Mouse (Mus musculus): ENCODE data around the gene Cpm.

Cpm gene

DNA sequence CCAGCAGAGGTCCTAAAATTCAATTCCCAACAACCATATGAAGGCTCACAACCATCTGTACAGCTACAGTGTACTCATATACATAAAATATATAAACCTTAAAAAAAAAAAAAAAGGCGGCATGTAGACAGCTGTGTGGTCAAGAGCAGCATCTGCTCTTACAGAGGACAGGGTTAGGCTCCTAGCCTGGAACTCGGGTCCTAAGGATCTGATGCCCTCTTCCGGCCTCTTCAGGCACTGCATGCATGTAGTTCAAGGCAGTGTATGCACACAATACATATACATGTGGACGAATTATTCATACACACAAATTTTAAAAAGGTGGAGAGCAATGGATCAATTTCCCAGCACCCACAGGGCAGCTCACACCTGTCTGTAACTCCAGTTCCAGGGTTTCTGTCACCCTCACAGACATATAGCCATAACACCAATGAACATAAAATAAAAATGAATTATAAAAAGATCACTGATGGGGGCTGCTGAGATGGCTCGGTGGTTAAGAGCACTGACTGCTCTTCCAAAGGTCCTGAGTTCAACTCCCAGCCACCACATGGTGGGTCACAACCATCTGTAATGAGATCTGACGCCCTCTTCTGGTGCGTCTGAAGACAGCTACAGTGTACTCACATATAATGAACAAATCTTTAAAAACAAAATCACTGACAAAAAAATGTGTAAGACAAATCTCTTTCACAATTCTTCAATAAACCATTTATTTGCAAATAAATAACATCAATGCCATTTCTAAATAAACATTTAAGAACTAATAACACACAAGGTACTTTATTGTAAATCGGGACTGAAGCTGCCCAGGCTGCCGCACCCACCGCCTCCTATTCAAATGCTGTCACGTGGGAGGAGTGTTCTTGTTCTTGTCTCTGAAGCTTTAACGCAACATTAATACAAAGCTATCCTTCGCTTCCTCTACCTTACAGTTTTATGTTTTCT, 59.2 kb downstream of the Cpm start:
- DNase-seq (ENCODE audit: low read depth) = no peak

DNA sequence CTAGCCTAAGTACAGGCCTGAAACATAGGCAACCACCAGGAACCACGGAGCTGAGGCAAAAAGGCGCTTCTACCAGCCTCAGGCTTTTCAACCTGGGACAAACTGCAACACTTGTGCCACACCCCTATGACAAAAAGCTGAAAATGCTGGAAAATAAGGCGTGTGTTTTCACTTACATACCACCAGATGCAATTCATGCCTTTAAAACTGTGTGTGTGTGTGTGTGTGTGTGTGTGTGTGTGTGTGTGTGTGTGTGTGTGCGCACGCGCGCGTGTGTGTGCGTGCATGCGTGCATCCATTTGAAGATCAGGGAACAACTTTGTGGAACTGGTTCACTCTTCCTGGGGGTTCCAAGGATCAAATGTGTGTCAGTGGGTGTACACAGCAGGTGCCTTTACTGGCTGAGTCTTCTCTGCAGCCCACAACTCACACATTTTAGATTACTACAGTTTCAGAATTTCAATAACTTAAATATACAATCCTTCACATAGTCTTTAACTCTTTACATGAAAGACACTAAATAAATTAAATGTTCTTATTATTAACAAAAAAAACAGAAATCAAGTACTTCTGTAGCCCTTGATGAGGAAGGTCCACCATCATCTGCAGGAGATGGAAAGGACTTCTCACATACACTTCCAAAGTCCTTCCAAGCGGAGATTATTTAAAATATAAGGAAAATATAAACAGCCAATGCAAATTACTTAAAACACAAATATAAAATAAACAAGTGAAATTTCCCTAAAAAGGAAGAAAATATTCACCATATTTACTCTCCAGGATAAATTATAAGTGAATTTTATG, 60.2 kb downstream of the Cpm start:
- no peak for DNase-seq (ENCODE audit: low read depth)

DNA sequence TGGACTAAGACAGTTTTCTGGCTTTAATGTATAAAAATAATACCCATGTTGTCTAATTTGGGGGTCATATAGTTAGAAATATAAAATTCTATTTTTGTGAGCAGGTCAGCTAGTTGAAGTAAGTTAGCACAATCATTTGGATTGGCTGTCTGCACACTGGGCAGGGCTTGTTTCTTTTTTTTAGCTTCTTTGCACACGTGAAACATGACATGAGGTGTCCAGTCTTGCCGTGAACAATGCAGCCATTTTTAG, 60.7 kb downstream of the Cpm start:
- DNase-seq (ENCODE audit: low read depth) = no peak

DNA sequence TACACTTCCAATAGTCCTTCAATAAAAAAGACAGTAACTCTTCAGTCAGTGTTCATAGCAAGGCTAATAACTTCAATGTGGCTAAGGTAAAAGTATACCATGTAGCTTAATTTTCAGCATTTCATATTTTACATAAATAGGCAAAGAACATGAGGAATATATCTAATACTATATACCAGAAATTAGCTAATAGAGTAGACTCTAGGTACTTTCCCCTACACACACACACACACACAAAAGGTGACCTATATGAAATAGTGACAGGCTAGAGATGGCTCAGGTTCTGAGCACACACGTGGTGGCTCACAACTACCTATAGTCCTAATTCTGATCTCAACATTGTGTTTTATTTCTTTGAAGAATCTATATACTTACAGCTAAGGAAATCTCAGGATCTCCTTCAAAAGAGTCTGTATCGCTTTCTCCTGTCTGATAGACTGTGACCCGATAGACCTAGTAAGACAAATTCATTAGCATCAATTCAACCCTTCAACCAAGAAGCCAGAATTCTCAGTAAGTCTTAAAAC, 61.5 kb downstream of the Cpm start:
- no peak for DNase-seq (ENCODE audit: low read depth)

DNA sequence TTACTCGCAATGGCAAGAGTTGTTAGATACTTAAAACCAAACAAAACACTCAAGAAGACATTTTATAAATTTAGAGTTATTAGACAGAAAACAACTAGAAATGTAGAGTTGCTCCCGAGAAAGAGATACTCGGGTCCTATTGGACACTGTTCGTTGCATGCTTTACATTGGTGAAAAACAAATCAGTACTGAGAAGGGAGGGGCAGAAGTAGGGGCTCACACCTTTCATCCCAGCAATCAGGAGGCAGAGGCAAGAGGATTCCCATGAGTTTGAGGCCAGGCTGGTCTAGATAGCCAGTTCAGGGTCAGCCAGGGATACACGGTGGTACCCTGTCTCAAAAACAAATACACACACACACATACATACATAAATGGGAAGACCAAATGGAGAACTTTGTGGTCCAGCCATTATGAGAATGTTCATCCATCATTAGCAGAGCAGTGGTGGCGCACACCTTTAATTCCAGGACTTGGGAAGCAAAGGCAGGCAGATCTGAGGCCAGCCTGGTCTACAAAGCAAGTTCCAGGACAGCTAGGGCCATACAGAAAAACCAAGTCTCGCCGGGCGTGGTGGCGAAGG, 62.2 kb downstream of the Cpm start:
- no peak for DNase-seq (ENCODE audit: low read depth)

DNA sequence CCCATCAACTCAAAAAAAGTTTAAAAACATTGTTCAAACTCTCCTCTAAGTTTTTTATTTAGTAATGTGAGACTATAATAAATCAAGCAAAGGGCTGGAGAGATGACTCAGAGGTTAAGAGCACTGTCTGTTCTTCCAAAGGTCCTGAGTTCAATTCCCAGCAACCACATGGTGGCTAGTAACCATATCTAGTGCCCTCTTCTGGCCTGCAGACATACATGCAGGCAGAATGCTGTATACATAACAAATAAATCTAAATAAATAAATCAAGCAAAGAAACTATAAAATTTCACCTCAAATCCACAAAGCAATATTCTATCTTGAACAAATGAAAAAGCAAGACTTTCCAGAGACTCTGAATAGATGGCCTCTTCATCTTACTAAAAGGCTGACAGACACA, 62.9 kb downstream of the Cpm start:
- no peak for DNase-seq (ENCODE audit: low read depth)

DNA sequence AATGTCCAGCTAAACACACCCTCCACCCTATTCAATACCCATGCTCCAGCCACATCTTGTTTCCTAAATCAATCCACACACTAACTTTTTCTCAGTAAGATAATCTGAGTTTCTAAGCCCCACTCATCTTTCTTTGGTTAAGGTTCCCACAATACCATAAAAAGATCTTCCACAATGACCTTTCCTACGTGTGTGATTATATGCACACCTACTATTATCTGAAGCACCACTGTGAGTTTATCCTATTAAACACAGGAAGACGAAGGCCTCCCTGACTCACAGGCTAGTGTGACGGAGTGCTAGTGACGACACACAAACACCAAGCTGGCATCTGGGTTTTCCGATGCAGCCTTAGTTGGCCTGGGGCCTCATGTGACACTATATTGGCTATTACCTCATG, 63.7 kb downstream of the Cpm start:
- no peak for DNase-seq (ENCODE audit: low read depth)

DNA sequence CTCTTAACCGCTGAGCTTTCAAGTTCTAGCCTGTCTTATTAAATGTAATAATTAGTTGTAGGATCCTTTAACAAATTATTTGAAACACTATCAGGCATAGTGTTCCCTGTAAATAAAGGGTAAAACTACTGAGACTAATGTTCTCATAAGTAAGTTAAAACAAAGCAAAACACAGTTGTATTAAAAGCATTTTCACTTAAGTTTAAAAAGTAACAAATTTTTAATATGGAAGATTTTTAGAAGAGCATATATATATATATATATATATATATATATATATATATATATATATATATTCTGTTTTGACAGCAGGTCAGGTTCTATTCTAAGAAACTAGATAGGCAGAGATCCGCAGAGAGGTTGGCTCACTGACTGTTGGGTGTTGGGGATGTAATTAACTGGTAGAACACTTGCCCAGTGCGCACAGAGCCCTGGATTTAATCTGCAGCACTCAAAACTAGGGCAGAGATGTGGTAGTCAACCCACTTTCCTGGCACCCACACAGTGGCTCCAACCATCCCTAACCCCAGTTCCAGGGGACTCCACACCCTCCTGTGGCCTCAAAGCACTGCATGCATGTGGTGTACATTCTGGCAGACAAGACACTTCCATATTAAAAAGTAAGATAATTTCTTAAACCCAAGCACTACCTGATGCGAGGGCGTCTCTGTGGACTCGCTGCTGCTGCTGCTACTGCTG, 65.1 kb downstream of the Cpm start:
- no peak for DNase-seq (ENCODE audit: low read depth)

DNA sequence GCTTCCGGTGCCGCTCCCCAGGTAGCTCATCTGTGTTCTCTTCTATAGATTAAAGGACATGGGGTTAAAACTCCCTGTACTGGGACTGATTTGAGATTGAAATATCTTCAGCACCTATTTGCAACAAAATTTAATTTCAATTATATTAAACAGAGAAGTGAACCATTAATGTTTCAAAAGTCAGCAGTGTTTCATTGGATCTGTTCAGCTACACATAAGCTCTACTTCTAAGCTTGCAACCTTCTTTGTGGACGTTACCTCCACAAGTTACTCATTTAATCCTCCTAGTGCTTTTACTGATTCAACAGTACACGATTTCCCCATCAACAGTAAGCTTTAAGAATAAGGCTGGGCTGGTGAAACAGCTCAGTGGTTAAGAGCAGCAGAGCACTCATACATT, 65.7 kb downstream of the Cpm start:
- DNase-seq (ENCODE audit: low read depth) = no peak

DNA sequence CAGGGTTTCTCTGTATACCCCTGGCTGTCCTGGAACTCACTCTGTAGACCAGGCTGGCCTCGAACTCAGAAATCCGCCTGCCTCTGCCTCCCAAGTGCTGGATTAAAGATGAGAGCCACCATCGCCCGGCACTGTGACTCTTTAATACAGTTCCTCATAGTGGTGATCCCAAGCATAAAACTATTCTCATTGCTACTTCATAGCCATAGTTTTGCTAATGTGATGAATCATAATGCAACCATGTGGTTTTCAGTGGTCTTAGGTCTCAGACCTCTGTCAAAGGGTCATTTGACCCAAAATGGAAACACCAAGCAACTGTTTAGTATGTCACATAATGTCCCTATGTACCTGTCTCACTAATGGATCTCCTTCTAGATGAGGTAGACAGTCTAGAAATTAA, 66.3 kb downstream of the Cpm start:
- DNase-seq (ENCODE audit: low read depth) = no peak

DNA sequence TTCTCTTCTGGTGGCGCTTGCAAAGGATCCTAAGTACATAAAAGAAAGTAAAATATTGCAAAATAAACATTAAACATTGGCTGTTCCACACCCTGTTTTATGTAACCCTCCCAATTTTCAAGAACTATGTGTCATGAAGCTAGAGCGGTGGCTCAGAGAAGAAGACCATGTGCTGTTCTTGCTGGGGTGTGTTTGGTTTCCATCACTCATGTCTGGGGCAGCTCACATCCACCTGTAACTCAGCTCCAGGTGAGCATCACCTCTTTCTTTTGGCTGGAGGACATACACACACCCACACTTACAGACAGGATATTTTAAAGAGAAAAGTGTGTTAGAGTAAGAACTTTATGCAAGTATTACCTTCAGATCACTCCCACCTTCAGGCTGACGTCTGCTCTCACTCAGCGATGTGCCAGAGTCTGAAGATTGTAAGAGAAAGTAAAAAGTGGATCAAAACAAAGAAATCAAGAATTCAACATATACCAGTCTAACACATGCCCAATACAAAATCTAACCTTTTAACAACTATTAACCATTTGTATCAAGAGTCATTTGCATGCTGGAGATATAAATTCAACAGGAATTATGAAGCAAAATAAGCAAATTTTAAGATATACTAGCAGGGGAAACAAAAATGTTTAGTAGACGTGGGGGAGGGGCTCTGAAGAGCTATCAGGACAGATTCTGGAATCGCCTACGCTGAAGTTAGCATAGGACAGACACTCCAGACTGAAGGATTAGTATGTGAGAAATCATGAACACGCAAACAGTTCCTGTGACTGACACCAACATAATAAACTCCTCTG, 66.9 kb downstream of the Cpm start:
- DNase-seq (ENCODE audit: low read depth) = no peak

DNA sequence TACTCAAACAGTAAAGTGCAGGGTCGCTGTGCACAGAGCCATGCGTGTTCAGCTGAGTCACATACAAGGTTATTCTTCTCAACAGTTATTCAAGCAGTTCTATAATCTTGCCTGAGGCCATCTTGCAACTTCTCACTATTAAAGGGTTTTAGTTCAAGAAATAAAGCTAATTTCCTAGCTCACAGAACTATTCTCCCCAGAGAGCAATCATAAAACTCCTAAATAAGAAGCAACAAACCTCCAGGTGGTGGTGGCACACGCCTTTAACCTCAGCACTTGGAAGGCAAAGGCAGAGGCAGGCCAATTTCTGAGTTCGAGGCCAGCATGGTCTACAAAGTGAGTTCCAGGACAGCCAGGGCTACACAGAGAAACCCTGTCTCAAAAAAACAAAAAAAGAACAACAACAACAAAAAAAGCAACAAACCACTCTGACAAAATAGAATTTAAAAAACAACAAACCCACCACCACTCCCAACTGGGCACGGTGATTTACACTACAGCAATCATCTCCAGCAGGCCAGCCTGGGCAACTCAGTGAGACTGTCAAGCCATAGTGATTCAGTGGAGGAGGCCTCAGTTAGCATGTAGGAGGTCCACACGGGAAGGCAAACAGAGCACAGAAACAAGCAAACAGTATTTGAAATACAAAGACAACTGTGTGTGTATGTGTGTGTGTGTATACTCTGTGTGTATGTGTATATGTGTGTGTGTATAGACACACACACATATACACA, 67.7 kb downstream of the Cpm start:
- DNase-seq (ENCODE audit: low read depth) = no peak

DNA sequence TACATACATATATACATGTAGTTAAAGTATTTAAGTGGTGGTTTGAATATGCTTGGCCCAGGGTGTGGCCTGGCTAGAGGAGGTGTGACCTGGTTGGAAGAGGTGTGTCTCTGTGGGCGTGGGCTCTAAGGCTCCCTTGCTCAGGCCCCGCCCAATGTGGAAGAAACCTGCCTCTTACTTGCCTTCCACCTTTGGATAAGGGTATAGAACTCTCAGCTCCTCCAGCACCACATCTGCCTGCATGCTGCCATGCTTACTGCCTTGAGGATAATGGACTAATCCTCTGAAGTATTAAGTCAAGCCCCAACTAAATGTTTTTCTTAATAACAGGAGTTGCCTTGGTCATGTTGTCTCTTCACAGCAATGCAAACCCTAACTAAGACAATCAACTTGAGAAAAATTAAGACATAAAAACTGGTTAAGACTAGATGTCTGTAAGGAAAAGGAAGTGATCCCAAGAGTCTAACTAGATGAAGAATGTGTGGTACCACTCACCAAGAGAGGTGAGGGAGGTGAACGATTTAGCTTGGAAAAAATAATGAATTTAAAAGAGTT, 68.3 kb downstream of the Cpm start:
- DNase-seq (ENCODE audit: low read depth) = no peak

DNA sequence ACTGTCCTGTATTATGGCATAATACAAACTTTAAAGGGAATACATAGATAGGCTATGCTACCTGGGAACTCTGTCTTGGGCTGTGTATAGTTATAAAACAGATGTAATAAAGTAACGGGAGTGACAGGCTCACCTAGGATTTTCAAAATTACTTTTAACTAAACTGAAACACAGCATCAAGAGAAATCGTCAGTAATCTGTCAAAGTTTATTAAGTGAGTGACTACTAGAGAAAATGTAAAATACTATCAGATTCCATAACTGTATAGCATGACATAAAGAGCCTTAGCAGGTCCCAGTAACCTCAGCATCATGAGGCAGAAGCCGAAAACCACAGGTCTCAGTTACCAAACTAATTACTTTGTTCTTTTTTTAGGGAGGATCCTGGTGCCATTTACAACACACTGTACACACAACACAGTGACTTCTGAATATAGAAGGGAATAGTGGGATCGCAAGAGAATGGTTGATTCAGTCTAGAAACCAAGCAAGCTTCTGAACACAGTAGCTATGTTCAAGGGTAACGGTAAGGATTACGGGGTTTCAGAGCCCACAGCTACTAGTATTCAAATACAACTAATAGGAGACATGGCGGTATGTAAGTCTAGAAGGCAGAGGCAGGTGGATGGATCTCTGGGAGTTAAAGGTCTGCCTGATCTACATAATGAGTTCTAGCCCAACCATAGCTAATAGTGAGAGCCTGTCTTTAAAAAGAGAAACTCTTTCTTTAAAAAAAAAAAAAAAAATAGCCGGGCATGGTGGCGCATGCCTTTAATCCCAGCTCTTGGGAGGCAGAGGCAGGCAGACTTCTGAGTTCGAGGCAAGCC, 69.2 kb downstream of the Cpm start:
- DNase-seq (ENCODE audit: low read depth) = no peak

DNA sequence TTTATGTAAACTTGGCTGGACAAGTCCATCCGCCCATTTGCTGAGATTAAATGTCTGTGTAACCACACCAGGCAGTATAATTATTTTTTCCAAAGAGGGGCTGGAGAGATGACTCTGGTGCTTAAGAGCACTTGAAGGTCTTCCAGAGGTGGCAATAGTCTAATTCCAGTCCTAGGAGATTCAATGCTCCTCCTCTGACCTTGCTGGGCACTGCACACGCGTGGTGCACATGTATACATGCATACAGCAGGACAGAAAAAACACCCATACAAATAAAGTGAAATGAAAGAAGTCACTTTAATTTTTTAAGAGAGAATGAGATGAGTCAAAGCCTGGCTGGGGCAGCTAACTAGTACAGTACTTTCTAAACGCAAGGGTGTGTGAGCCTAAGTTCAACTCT, 70.6 kb downstream of the Cpm start:
- no peak for DNase-seq (ENCODE audit: low read depth)

DNA sequence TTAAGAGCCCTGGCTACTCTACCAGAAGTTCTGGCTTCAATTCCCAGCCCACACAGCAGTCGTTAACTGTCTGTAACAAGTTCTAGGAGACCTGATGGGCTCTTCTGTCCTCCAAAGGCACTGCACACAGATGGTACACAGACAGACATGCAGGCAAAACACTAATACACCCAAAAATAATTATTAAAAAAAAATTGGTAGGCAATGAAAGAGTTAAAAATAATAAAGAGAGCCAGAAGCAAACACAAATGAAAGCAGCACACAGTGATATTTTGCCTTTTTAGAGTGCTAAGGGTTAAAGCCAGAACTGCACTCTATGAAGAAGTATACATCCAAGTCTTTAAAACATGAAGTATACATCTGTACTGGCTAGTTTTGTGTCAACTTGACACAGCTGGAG, 71.2 kb downstream of the Cpm start:
- DNase-seq (ENCODE audit: low read depth) = no peak

DNA sequence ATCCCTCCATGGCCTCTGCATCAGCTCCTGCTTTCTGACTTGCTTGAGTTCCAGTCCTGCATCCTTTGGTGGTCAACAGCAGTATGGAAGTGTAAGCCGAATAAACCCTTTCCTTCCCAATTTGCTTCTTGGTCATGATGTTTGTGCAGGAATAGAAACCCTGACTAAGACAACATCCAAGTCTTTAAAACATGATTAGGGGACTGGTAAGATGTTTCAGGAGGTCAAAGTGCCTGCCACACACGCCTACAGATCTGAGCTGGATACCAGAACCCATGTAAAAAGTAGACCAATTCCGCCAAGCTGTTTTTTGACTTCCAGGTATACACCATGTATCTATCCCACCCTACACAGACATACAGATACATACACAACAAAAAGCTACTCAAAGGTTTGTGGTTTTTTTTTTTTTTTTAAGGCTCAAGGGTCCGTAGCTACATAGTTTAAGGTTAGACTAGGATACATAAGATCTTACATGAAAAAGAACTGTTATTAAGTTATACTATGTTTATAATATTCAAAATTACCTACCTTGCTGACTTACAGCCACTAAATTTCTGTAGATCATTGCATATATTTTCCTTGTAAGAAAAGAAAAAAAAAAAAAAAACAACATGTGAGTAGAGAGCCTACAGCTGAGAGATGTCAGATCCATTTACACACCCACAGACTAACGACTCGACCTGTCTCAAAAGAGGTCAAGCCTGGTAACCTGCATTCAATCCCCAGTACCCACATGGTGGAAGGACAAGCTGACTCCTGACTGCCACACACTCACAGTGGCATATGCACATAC, 71.9 kb downstream of the Cpm start:
- no peak for DNase-seq (ENCODE audit: low read depth)

DNA sequence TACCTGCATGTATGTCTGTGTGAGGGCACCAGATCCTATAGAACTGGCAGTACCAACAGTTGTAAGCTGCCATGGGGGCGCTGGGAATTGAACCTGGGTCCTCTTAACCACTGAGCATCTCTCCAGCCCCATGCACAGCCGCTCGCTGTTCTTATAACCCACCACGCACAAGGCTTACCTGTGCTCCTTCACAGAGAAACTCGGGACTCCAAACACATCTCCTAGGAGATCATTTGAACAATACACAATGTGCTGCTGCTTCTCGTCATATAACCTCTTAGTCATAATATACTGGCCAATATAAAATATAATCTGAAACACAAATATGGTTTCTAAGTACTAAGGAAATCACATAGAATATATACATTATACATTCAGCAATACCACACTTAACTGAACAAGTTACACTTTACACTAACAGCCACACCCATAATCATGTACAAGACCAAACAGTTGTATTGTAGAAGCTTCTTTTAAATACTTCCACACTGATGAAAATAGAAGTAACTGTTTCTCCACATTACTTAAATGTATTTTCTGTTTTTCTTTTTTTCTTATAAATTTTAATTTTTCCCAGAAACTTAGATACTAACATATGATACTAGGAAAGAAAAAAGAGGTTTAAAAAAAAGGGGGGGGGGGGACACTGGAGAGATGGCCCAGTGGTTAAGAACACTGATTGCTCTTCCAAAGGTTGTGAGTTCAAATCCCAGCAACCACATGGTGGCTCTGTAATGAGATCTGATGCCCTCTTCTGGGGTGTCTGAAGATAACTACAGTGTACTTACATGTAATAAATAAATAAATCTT, 72.9 kb downstream of the Cpm start:
- DNase-seq (ENCODE audit: low read depth) = no peak

All from c-Kit-positive CD71-negative TER-119-negative erythroid progenitor cells, embryonic 14.5 days (primary cell).